Mouse (Mus musculus) heart, embryonic 13.5 days (tissue): ENCODE data around the gene Rpa1. TPM values are rescaled to one million over a fixed set of nuclear protein-coding genes. Genes with fewer than 3 reads are reported as not detected.

Experiments used
- microRNA-seq: library from miRNA; unstranded; fragments of <30 nt; microRNA quantifications from one replicate; pipeline ENCODE4, GENCODE M21; 2016
- polyA plus RNA-seq: library from polyadenylated mRNA; unstranded; fragments of >200 nt; fragmentation: Nextera tagmentation; extraction: Ambion mirVana; gene quantifications from 2 replicates; pipeline ENCODE4 v1.2.1, GENCODE M21; 2015

Rpa1 gene
- polyA plus RNA-seq, 1 experiment from 2014 or later = 85.8 TPM

Small RNA genes within 50 kb of the gene (microRNA-seq; reads per million reads assigned to microRNA genes)
- not detected for gene Gm47300

Other genes starting within 250 kb of the Rpa1 start
- 9.4 and 9.5 TPM in 2 replicates for gene Hic1, start 178.8 kb downstream of the Rpa1 start, polyA plus RNA-seq
- 15.2 and 16.4 TPM in 2 replicates for gene Ovca2, start 169.5 kb downstream of the Rpa1 start, polyA plus RNA-seq
- 19.3 and 21.3 TPM in 2 replicates for gene Dph1, start 157.1 kb downstream of the Rpa1 start, polyA plus RNA-seq
- 10.2 and 12.4 TPM in 2 replicates for gene Rtn4rl1, start 154.5 kb downstream of the Rpa1 start, polyA plus RNA-seq
- 12.9 and 13.1 TPM in 2 replicates for gene Smyd4, start 109 bp upstream of the Rpa1 start, polyA plus RNA-seq
- gene Serpinf1, start 74.4 kb upstream of the Rpa1 start, polyA plus RNA-seq = 30.2 and 34.2 TPM in 2 replicates
- gene Serpinf2, start 91.3 kb upstream of the Rpa1 start, polyA plus RNA-seq = 1.5 and 14.5 TPM in 2 replicates
- gene Wdr81, start 106.4 kb upstream of the Rpa1 start, polyA plus RNA-seq = 3.7 and 3.8 TPM in 2 replicates
- gene Tlcd2, start 113.4 kb upstream of the Rpa1 start, polyA plus RNA-seq = 11.4 and 13.5 TPM in 2 replicates
- gene Prpf8, start 138.5 kb upstream of the Rpa1 start, polyA plus RNA-seq = 31.6 and 32.1 TPM in 2 replicates
- gene Rilp, start 161.8 kb upstream of the Rpa1 start, polyA plus RNA-seq = 3.4 TPM in 2 replicates
- 12.9 and 13.2 TPM in 2 replicates for gene Scarf1, start 165.2 kb upstream of the Rpa1 start, polyA plus RNA-seq
- gene Slc43a2, start 183.4 kb upstream of the Rpa1 start, polyA plus RNA-seq = 3.2 and 3.6 TPM in 2 replicates
- gene Pitpna, start 239.8 kb upstream of the Rpa1 start, polyA plus RNA-seq = 54.4 and 56.7 TPM in 2 replicates